Mouse (Mus musculus) heart, postnatal 10 days (tissue): ENCODE measurements around the gene Serp2. TPM values are rescaled to one million over a fixed set of nuclear protein-coding genes. Genes with fewer than 3 reads are reported as not detected.
A peak's percentile ranks its signal among the peaks of the same experiment; 100 is the strongest.
"Not testable (repeated sequence)": the region's sequence is repeated elsewhere in the genome, so short reads cannot be mapped to it uniquely, and the experiment has no call there.

ENCODE experiments used
- DNase-seq, 2 experiments: peaks; one replicate each; pipeline ENCODE4 v3.0.0; 2021
- intact Hi-C: fragments of 180-260 bp; cut with DNase I; formaldehyde crosslinking; loops from one replicate; pipeline ENCODE4 v1.15.1; 2025
- total RNA-seq, 2 experiments: library from RNA; stranded (reverse); gene quantifications; 2 replicates each; pipeline ENCODE4 v1.2.3; 2021

Gene Serp2
- total RNA-seq, 2 experiments from 2014 or later, result 0.37 to 1.8 TPM

- intact Hi-C loops, result no loop called here
- no peak for DNase-seq
Measured at GRCm38 (mm10) chr14:76570292-76570691, 13.6 kb upstream of the Serp2 start.

DNA sequence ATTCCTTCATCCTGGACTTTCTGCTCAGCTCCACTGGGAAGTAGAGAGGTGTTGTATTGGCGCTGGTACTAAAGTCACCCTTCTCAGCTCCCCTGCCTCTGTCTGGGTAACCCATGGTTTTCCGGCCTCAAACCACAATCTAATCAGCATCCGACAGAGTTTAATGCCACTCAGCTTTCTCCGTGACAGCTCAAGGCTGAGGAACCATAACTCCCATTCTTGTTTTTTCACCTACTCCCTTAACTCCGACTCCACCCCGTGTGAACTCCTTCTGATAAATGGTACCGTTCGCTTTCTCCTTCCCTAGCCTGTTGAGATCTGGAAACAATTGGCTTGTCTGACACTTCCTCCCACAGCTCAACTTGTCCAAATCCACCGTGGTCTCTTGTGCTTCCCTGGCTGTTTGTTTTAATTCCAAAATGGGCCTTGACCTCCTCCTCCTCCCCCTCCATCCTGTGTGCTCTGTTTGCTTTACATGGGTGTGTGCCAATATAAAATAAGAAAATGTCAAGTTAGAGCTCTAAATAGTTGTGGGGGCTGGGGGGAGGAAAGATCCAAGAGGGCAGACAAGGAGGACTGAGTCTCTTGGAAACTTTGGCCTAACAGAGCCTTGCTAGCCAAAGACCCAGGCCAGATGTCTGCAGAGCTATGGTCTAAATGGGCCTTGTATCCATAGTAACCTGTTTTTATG, 12.7 kb upstream of the Serp2 start:
- DNase-seq, result peak in 1 of 2 experiments; percentile 35
- intact Hi-C loops, result no loop called here

- intact Hi-C loops, result no loop called here
- peak in 1 of 2 experiments; percentile 32 for DNase-seq
Measured at GRCm38 (mm10) chr14:76568548-76568947, 11.9 kb upstream of the Serp2 start.

DNA sequence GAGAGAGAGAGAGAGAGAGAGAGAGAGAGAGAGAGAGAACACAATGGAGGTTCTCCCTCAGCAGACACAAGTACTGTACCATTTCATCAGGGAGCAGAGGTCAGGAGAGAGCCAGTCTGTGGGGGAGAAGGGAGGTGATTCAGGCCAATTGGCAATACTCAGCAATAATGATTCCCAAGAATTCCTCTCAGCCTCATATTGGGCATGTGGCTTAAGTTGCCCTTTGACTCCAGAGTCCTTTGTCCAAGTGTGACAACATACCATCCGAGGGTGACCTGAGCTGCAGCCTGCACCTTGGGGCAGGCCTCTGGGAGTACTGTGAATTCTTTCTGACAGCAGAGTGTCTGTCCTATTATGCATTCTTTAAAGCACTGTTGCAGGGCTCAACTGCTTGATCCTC, 10.6 kb upstream of the Serp2 start:
- intact Hi-C loops, result loop anchor here (2.0 kb wide), 1 partner anchor 20 kb away; no protein-coding TSS in a partner anchor
- no peak for DNase-seq

DNA sequence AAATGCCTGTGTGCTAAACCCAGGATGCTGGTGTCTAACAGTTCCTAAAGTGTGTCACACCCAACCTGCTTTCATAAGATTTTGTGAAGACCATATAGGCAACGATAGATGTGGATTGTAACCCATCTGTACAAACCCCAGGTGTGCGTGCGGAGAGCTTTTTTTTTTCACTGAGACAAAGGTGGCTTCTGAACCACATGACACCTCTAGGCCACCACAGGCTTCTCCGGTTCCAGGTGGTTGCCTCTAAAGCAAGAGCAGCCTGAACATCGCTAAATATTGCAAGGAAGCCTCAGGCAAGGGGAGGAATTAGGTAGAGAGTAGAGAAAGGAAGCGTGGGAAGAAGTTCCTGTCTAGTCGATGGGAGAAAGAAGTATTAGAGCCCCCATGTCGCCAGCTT, 10.0 kb upstream of the Serp2 start:
- intact Hi-C loops, result loop anchor here (2.0 kb wide), 1 partner anchor 20 kb away; no protein-coding TSS in a partner anchor
- DNase-seq, result no peak

GRCm38 (mm10) chr14:76566193-76566592, 9.5 kb upstream of the Serp2 start:
- intact Hi-C loops, result loop anchor here (2.0 kb wide), 1 partner anchor 19 kb away; no protein-coding TSS in a partner anchor
- DNase-seq, result no peak

GRCm38 (mm10) chr14:76559208-76559607, 2.5 kb upstream of the Serp2 start:
- no peak for DNase-seq
- intact Hi-C loops, result no loop called here

- DNase-seq, result peak; percentile 21 to 26
- intact Hi-C loops, result not testable (repeated sequence)
Measured at GRCm38 (mm10) chr14:76558171-76558570, 1.5 kb upstream of the Serp2 start.

- intact Hi-C loops, result no loop called here
- DNase-seq, result peak; percentile 66 to 67
Measured at GRCm38 (mm10) chr14:76556031-76556851, 448 bp downstream of the Serp2 start.

DNA sequence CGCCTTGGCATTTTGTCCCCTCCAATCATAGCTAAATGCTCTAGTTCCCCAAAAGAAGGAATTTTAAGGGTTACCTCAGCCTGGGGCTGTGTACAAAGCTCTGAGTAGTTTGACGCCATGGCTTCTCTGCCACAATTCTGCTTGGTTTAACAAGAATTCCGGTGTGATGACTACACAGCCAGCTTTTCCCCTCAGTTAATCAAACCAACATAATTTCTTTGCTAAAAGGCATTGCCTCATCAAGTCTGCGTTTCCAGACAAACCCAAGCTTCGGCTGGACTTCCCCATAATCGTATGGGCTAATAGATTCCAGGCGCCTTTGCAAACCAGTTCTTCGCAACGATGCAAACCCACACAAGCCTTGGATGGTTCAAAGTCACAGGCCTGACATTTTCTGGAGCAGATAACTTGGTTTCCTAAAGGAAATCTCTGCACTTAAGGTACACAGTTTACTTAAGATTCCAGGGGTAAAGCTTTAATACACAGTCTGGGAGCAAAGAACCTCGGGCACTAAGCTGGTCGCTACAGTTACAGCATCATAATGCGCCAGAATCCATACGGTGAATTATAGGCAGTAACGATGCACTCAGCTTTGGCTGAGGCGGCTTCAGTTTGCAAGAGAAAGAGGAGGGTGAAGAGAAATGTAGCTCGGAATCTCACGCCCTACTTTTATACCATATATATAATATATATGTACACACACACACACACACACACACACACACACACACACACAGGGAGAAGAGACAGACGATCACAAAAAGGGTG, 1.2 kb downstream of the Serp2 start:
- intact Hi-C loops, result no loop called here
- DNase-seq, result no peak

DNA sequence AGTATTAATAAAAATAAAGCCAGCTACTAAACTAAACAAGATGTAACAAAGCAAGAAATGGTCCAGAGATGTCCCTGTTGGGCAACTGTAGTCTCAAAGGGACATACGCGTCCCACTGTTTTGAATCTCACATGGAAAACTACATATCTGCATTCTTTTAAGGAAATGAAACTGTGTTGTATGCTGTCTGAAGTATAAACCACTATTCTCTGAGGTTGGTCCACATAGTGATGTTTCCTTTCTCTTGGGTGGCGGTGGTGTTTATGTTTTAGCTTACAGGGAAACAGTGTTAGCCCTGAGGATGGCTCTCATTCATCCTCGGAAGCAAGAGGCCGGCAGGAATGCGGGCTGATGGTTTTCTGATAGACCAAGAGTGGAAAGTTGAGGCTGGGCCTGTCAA, 12.6 kb downstream of the Serp2 start:
- no peak for DNase-seq
- intact Hi-C loops, result no loop called here

DNA sequence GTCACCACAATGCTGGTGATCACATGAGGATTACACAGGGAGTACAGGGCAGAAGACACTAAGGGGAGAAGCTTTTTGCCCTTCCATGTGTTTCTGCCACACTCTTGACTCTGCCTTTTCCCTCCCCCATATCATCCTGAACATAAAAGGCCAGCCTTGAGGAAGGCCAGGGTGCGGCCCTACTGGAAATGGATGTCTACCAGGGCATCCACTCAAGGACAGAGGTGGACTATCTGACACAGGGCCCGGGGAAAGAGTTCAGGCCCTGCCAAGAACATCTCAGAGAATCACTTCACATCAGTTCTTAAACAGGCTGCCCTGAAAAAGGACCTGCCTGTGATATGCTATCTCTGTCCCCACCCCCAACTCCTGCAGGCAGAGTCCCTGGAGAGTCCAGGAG, 15.3 kb downstream of the Serp2 start:
- no peak for DNase-seq
- intact Hi-C loops, result no loop called here

- intact Hi-C loops, result no loop called here
Measured at GRCm38 (mm10) chr14:76540005-76540670, 16.6 kb downstream of the Serp2 start.

DNA sequence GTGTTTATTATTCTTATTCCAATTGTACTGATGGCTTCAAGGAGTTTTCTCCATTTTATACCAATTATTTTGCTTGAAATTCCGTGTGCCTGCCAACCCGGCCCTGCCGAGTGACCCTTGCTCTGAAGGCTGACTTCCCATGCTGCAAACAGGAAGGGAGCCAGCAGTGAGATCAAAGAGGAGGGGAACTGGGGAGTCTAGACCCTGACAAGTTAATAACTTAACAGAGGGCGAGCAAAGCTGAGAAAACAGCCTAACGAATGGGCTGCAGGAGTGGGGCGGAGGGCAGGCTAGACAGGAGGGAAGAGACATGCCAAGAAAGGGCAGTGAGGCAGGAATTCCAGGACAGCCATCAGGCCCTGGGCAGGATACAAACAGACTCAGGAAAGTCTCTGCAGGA, 19.8 kb downstream of the Serp2 start:
- DNase-seq, result no peak
- intact Hi-C loops, result no loop called here

More at GRCm38 (mm10) chr14:76540005-76540670, 16.6 kb downstream of the Serp2 start:
- DNase-seq, result no peak

DNA sequence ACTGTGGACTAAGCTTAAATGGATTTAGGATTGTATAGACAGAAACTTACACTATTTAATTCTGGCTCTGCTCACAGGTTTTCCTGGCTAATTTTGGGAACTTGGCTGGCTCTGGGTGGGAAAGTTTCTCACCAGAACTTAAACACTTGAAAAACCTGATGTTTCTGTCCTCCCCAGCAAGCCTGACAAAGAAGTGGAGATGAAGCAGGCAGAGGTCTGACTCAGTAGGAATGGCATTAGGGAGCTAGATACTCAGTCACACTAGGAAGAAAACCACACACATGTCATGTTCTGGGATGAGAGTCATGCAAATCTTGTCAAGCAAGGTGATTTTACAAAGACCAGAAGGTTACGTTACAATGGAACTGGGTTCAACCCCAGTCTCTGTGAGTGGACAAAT, 21.6 kb downstream of the Serp2 start:
- DNase-seq, result no peak
- intact Hi-C loops, result no loop called here

DNA sequence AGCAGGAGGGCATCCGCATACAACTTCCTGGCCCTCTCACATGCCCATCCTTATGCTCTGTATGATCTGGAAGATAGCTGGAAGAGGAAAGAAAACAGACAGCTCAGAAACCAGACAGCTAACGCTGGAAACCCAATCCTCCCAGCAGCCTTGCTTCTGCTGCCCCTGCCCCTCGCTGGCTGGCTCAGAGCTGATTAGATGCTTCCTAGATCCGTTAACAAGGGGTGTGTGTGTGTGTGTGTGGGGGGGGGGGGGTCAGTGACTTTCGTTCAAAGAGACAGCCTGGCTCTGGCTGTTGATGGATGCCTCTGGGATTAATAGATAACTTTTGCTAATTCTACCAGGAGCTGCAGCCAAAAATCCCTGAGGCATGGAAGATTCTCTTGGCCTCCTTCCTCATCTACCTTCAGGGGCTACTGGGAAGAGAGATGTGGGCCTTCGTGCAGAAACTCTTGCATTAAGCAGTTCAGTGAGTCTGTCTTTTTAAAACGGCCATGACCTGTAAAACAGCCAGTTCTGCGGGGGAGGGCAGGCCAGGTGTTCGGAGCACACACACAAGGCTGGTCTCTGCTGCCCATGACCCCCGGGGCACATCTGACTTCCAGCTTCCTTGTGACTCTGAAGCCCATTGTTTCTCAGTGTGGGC, 23.4 kb downstream of the Serp2 start:
- intact Hi-C loops, result no loop called here
- DNase-seq, result no peak

DNA sequence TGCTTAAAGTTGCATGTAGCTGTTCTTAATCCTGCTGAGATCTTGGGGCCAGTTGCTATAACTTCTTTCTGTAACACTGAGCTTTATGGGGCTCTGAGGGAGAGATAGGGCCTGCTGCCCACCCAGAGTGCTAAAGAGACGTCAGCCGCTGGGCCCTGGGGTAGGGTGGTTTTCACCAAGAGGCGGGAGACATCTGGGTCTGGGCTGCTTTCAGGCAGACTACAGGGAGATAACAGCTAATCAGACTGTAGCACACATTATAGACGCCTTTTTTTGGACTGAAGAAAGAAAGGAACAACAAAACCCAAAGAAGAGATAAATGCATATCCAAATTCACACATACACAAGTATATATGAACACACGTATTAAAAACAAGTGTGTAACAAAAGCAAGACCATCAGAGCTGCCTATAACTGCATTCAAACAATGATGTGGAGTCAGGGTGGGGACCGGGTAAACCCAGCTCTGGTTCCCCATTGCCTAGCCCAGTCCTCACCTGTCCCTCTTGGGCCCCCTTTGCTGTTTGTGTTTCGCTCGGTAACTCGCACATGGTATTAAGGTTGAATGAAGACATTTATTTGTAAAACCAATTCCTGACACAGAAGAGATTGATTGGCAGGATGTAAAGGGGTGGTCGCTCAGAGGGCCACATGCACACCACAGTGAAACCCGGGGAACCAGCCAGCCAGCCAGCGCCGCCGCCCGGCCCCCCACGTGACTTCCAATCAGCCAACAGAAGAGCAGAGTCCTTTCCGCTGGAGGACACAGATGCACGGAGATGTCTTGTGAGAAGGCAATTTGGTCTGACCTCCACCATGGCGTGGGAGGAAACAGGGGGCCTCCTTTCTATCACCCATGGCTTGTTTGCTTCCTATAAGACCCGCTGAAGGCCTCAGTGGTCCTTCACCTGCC, 24.2 kb downstream of the Serp2 start:
- intact Hi-C loops, result no loop called here
- DNase-seq, result peak in 1 of 2 experiments; percentile 26

DNA sequence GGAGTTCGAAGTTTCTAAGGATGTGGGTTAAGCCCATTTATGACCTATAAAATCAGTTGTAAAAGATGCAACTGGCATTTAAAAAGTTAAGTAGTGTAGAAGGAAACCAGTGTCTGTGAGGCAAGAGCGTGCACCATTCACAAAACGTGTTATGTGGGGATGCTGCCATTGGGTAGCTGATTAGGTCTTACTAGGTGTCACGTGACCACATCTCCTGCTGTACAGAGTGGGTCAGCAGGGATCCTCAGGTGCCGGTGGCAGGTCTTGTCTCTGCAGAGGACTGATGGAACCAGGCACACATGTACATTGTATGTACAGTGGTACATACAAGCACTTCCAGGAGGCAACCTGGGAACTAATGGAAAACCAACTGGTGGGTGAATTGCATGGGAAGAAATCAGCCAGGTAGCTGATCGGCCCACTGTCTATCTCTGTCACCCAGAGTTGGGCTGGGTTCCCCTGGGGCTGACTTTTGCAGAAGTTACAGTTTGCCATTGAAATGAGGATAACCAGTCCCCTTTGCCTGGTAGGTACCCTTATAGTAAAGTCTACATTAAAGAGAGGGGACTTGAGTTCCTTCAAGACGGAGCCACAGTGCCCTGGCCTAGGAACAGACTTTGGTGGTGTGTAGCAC, 25.5 kb downstream of the Serp2 start:
- intact Hi-C loops, result no loop called here

GRCm38 (mm10) chr14:76528641-76529040, 28.0 kb downstream of the Serp2 start:
- intact Hi-C loops, result no loop called here
- DNase-seq, result peak; percentile 31 to 50

More for the DNA sequence above, 25.5 kb downstream of the Serp2 start:
- DNase-seq, result no peak
